Mouse (Mus musculus) lung, postnatal 25 days (tissue): ENCODE measurements around the gene B230118H07Rik.

Source experiments
- DNase-seq: peaks from one replicate; pipeline ENCODE4 v3.0.0; 2022; ENCODE audit warnings: low spot score

Gene B230118H07Rik

DNA sequence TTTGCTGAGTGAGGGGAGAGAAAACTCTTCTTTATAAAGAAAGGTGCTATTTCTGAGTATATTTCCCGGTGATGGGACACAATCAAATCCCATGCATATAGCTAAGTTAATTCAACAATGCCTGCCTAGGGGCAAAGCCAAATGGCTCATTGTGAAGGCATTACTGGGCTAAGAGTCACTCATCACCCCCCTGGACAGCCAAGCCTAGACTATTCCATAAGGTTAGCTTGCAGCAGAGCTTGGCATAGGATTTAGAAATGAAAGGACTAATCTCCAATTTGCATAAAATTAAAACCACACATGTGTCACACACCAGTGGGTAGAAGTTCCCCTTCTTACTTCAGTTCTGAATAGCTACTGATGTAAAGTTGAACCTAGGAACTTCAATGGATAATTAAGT, 128.8 kb downstream of the B230118H07Rik start:
- no peak for DNase-seq

DNA sequence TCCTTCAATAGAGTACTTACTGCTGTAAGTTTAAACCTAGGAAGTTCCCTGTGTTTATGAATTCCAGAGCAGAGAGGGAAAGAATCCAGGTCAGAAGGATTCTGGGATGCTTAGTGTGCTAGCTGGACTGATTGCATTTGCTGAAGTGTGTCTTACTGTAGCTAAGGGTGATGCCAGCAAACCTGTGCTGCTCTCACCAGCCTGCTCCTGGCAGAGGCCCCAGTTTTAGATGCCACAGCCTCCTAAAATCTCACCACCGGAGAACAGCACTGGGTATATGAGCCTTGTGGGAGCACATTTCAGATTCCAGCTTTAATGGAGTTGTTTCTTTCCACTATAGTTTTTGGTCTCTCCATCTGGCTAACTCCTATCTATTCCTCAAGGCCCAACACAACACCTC, 129.4 kb downstream of the B230118H07Rik start:
- DNase-seq, result no peak
